Mouse (Mus musculus) midbrain, embryonic 16.5 days (tissue): ENCODE data around the gene Mgat4d. TPM values are rescaled to one million over a fixed set of nuclear protein-coding genes. Genes with fewer than 3 reads are reported as not detected.

Experiments
- ATAC-seq: fragments of 200-750 bp; cut with Nextera tagmentation; 2 replicates; pipeline ENCODE4 v1.8.0; 2017; ENCODE audit warnings: moderate TSS enrichment
- H3K27ac ChIP-seq: fragments of 300-500 bp; sonication (generic); 2 replicates; pipeline ENCODE4 v1.5.1; 2014; ENCODE audit warnings: mild to moderate bottlenecking, low read length, mixed read lengths
- H3K27me3 ChIP-seq: fragments of 300-500 bp; sonication (generic); 2 replicates; pipeline ENCODE4 v1.6.1; 2014; ENCODE audit warnings: low read depth, low read length, mixed read lengths; ENCODE audit not compliant: control insufficient read depth, insufficient read depth
- H3K36me3 ChIP-seq: fragments of 300-500 bp; sonication (generic); 2 replicates; pipeline ENCODE4 v1.6.1; 2014; ENCODE audit warnings: mild to moderate bottlenecking, low read length, moderate library complexity, mixed read lengths; ENCODE audit not compliant: control insufficient read depth, insufficient read depth
- H3K4me1 ChIP-seq: fragments of 300-500 bp; sonication (generic); 2 replicates; pipeline ENCODE4 v1.6.1; 2014; ENCODE audit warnings: mild to moderate bottlenecking, low read length, mixed read lengths; ENCODE audit not compliant: control insufficient read depth, insufficient read depth
- H3K4me2 ChIP-seq: fragments of 300-500 bp; sonication (generic); 2 replicates; pipeline ENCODE4 v1.6.1; 2014; ENCODE audit warnings: mild to moderate bottlenecking, low read length, mixed read lengths
- H3K4me3 ChIP-seq: fragments of 300-500 bp; sonication (generic); 2 replicates; pipeline ENCODE4 v1.5.1; 2014; ENCODE audit warnings: low read depth, mild to moderate bottlenecking, low read length, moderate library complexity, mixed read lengths
- H3K9ac ChIP-seq: fragments of 300-500 bp; sonication (generic); 2 replicates; pipeline ENCODE4 v1.6.1; 2014; ENCODE audit warnings: low read depth, low read length, mixed read lengths
- H3K9me3 ChIP-seq: fragments of 300-500 bp; sonication (generic); replicated peaks from 2 replicates; pipeline ENCODE4 v1.6.1; 2014; ENCODE audit warnings: mild to moderate bottlenecking, low read length, mixed read lengths; ENCODE audit not compliant: control insufficient read depth, poor library complexity, severe bottlenecking
- WGBS: fragments of 180-500 bp; shearing (Covaris S2); extraction: QIAGEN DNeasy Blood & Tissue Kit; methylation state at CpG from one replicate; pipeline ENCODE4 v1.1.7; 2014; 5-methylcytosine and 5-hydroxymethylcytosine counted together
- polyA plus RNA-seq: library from polyadenylated mRNA; unstranded; fragments of >200 nt; fragmentation: Nextera tagmentation; extraction: Ambion mirVana; gene quantifications from 2 replicates; pipeline ENCODE4 v1.2.1, GENCODE M21; 2015

Gene Mgat4d
- polyA plus RNA-seq, 1 experiment from 2014 or later, result not detected

DNA sequence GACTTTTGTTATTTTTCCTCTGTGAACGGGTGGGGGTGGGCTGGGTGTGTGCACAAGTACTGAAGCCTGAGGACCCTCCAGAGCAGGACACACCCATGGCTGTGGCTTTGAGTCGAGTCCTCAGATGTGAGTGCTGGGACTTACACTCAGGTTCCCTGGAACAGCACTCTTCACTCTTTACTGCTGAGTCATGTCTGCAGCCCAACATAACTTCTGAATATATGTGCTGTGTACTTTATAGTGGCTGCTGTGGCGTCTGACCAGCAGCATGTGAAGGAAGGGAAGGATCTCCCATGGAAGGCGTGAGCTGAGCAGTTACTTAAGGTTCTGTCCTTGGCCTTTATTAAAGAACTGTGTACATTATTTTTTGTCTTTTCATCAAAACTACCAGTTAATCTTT, 31.9 kb downstream of the Mgat4d start:
- no peaks in the 10 kb centered on the region for H3K9me3 ChIP-seq
- H3K4me3 ChIP-seq, result no peak overlapping the region
- ATAC-seq, result no peak
- no peak overlapping the region for H3K27ac ChIP-seq
- 77% methylated on average over 4 of the region's 4 CpGs for WGBS
- H3K9ac ChIP-seq, result no peak overlapping the region
- no peaks in the 10 kb centered on the region for H3K27me3 ChIP-seq
- no peak overlapping the region for H3K4me2 ChIP-seq
- no peaks in the 10 kb centered on the region for H3K36me3 ChIP-seq
- H3K4me1 ChIP-seq, result no peaks in the 10 kb centered on the region

DNA sequence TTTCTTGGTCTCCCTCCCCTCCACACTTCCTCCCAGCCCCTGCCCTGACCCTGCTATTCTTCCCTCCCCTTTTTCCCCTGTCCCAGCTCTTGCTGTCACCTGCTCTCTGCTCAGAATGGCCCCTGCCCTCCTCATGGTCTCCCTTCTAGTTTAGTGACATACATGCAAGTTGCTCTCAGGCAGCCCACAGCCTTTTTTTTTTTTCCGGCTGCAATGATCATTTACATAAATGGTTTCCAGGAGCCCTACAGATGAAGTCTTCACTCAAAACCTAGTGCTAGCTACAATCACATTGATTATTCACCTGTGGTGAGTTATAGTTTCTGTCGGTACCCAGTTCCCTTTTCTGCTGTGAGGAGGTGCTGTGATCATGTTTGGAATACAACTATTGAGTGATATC, 32.7 kb downstream of the Mgat4d start:
- Histone ChIP-seq H3K4me2 (no peak overlapping the region), H3K9ac (no peak overlapping the region), H3K27ac (no peak overlapping the region), H3K9me3 (no peaks in the 10 kb centered on the region), H3K36me3 (no peaks in the 10 kb centered on the region), H3K4me1 (no peaks in the 10 kb centered on the region), H3K27me3 (no peaks in the 10 kb centered on the region), H3K4me3 (no peak overlapping the region)
- 88% methylated on average over 2 of the region's 2 CpGs for WGBS
- no peak for ATAC-seq

DNA sequence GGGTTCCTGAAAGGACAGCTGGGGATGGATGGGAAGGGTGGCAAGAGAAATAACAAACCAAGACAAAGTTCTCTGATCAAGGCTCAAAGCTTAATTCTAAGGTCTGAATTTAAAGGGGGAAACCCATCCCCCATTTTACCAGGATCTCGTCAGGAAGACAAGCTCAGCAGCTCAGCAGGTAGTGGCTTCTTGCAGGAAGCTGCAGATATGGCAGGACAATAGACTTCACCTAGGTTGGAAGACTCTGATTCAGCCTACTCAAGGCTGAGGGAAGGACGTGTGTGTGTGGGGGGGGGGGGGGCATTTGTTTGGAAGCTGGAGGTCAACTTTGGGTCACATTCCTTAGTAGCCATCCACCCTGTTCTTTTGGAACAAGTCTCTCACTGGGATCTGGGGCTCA, 34.6 kb downstream of the Mgat4d start:
- Histone ChIP-seq H3K9me3 (no peaks in the 10 kb centered on the region), H3K27ac (no peak overlapping the region), H3K27me3 (no peaks in the 10 kb centered on the region), H3K9ac (no peak overlapping the region), H3K4me3 (no peak overlapping the region), H3K4me1 (no peaks in the 10 kb centered on the region), H3K4me2 (no peak overlapping the region), H3K36me3 (no peaks in the 10 kb centered on the region)
- no peak for ATAC-seq
- 36% methylated on average over 2 of the region's 2 CpGs for WGBS

DNA sequence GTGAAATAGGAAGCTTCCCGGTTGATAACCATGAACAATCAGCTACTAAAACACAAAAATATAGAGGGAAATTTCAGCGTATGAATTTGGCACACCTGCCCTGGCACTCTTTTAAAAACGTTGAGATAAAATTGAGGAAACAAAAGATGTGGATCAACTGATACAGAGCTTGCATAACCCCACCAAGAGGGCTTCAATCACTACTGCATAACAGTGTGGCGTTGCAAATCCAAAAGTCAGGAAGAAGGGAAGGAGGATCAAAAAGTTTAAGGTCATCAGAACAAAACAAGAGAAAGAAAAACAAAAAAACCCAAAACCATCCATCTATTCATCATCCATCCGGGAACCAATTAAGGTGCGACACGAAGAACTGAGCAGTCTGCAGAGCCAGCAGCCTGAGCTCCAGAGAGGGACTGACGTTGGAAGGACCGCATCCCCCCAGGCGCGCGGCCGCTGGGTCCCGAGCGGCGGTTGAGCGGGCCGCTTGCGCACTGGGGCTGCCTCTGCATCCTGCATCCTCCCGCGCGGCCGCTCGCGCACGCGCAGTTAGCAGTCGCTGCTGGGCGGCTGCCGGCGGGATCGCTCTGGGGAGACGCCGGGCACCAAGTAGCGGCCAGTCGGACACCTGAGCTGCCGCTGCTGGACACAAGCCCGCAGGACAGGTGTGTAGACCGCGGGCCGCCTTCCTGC, 41.2 kb downstream of the Mgat4d start, which contains the start of gene Clgn:
TSS of gene Clgn (plus strand) at position 552 of the 690 bp plus-strand sequence.
- Histone ChIP-seq H3K9ac (peak within 1 kb of the TSS; percentile 75), H3K36me3 (no peaks in the 10 kb centered on the region), H3K27me3 (peaks cover 3% of the 10 kb centered on the region; the same call in 1 of the 2 replicates), H3K27ac (no peak within 1 kb of the TSS), H3K4me3 (peak within 1 kb of the TSS; percentile 63), H3K4me2 (peak within 1 kb of the TSS; percentile 65), H3K4me1 (peaks cover 7% of the 10 kb centered on the region; the same call in 1 of the 2 replicates), H3K9me3 (no peaks in the 10 kb centered on the region)
- ATAC-seq, result peak; percentile 97
- WGBS, result 4% methylated on average over 41 of the region's 41 CpGs

DNA sequence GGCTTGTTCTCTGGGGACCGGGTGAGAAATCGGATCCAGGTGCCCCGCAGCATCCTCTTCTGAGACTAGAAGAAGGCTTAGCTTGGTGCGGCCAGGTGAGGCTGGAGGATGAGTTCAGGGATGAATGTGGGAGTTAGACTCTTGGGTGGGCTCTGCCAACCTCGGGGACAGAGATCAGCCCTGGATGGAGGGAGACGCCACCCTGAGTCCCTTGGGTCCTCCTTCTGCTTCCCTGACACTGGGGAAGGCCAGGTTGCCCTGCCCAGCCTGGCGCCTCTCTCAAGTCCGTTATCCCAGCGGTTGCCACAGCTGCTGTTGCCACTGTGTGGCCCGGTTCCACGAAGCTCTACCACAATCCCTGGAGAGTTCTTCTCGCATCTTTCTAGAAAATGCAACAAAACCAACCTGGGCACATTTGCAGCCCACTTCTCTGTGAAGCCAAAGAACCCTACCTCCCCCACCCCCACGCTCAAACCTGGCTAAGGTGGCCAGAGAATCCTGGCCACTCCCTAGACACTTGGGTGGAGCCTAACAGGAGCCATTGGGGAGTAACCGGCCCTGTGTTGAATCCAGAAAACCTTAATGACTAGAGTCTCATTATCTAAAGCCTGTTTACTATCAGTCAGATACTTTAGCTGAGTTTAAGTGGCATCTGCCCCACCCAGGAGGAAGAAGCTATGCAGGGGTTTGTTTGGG, 41.9 kb downstream of the Mgat4d start:
- peak overlapping the region; percentile 65 for H3K4me2 ChIP-seq
- WGBS, result 5% methylated on average over 14 of the region's 14 CpGs
- peaks cover 7% of the 10 kb centered on the region; the same call in 1 of the 2 replicates for H3K4me1 ChIP-seq
- no peaks in the 10 kb centered on the region for H3K36me3 ChIP-seq
- peaks cover 3% of the 10 kb centered on the region; the same call in 1 of the 2 replicates for H3K27me3 ChIP-seq
- H3K9ac ChIP-seq, result peak overlapping the region; percentile 75
- H3K27ac ChIP-seq, result no peak overlapping the region
- H3K9me3 ChIP-seq, result no peaks in the 10 kb centered on the region
- peak; percentile 83 for ATAC-seq
- peak overlapping the region; percentile 63 for H3K4me3 ChIP-seq

DNA sequence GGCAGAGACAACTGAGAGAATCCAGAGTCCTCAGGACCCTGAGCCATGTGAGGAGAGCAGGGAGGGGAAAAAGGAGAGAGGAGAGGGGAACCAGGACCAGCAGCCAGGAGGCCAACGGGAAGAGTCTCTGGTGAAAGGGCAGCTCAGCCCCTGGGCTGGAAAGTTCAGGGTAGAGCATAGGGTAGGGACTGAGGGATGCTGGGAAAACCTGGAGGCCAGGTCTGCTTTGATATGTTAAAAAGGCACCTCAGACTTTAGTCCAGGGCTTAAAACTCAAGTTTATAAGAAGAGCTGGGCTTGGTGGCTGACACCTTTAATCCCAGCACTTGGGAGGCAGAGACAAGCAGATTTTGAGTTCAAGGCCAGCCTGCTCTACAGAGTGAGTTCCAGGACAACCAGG, 44.2 kb downstream of the Mgat4d start:
- no peak overlapping the region for H3K4me2 ChIP-seq
- no peaks in the 10 kb centered on the region for H3K9me3 ChIP-seq
- H3K36me3 ChIP-seq, result no peaks in the 10 kb centered on the region
- no peak for ATAC-seq
- H3K4me3 ChIP-seq, result no peak overlapping the region
- WGBS, result 76% methylated on average over 1 of the region's 1 CpGs
- H3K27me3 ChIP-seq, result peaks cover 3% of the 10 kb centered on the region; the same call in 1 of the 2 replicates
- no peak overlapping the region for H3K9ac ChIP-seq
- no peak overlapping the region for H3K27ac ChIP-seq
- peaks cover 7% of the 10 kb centered on the region; the same call in 1 of the 2 replicates for H3K4me1 ChIP-seq

DNA sequence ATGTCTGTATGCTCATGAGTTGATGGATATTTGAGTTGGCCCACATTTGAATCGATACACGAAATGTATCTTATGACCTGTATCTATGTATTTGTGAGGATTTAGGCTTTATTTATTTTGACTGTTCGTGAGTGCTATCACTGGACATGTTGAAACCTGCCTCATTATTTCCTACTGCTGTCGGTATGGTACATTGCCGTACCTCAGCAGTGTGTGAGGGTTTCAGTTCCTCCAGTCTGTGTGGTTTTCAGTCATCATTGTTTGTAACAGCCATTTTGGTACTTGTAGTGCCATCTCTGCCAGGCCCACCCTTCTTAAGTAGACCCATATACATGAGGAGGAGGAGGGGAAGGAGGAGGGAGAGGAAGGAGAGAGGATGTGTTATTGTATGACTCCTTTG, 46.1 kb downstream of the Mgat4d start:
- Histone ChIP-seq H3K4me2 (no peak overlapping the region), H3K4me1 (peaks cover 5% of the 10 kb centered on the region; the same call in 1 of the 2 replicates), H3K4me3 (no peak overlapping the region), H3K9me3 (no peaks in the 10 kb centered on the region), H3K27ac (no peak overlapping the region), H3K36me3 (no peaks in the 10 kb centered on the region; the same call in 1 of the 2 replicates), H3K9ac (no peak overlapping the region), H3K27me3 (no peaks in the 10 kb centered on the region)
- 90% methylated on average over 5 of the region's 5 CpGs for WGBS
- no peak for ATAC-seq

DNA sequence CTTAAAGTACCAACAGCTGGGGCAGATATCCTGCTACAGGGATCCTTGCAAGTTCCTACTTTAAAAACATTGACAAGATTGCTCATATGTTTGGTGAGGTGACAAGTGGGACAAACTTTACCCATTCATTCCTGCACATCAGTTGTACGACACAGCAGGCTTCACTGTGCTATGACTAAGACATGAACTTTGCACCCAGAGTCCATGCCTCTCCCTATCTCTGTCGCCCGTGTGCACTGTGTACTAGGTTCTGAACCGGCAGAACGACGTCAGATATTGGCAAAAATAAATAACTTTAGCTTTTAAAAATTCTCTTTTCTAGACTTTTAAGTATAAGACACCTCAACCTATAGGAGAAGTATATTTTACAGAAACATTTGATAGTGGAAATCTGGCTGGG, 48.4 kb downstream of the Mgat4d start:
- H3K9ac ChIP-seq, result no peak overlapping the region

DNA sequence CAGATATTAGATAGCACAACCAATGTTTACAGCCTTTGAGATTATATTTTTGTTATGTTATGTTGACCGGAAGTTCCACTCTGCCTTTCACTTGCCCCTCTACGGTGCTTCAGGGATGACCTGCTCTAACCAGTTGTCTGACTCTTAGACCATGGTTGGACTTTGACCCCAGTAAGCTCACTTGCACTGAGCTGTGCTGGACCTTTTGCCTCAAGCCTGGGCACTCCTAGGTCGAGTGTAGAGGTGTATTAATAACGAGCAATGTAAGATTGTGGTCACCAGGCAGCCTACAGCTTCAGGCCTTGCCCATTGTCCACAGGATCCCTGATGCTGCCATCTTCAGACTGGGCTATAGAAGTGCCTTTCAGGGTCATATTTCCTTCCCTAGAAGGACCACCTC, 49.5 kb downstream of the Mgat4d start:
- Histone ChIP-seq H3K9me3 (no peaks in the 10 kb centered on the region), H3K36me3 (peaks cover 2% of the 10 kb centered on the region; the same call in 1 of the 2 replicates), H3K27ac (no peak overlapping the region), H3K4me3 (no peak overlapping the region), H3K9ac (no peak overlapping the region), H3K27me3 (no peaks in the 10 kb centered on the region), H3K4me1 (no peaks in the 10 kb centered on the region), H3K4me2 (no peak overlapping the region)
- 71% methylated on average over 4 of the region's 4 CpGs for WGBS
- ATAC-seq, result no peak

More for the DNA sequence above, 48.4 kb downstream of the Mgat4d start:
- 93% methylated on average over 6 of the region's 6 CpGs for WGBS
- H3K27ac ChIP-seq, result no peak overlapping the region
- H3K36me3 ChIP-seq, result peaks cover 2% of the 10 kb centered on the region; the same call in 1 of the 2 replicates
- H3K4me3 ChIP-seq, result no peak overlapping the region
- no peaks in the 10 kb centered on the region for H3K9me3 ChIP-seq
- no peak overlapping the region for H3K4me2 ChIP-seq
- H3K27me3 ChIP-seq, result no peaks in the 10 kb centered on the region
- no peak for ATAC-seq
- H3K4me1 ChIP-seq, result no peaks in the 10 kb centered on the region
